Mouse (Mus musculus): Measurements from ENCODE around the gene Slc36a3.
"Not testable (repeated sequence)": the region's sequence is repeated elsewhere in the genome, so short reads cannot be mapped to it uniquely, and the experiment has no call there.

Gene Slc36a3

DNA sequence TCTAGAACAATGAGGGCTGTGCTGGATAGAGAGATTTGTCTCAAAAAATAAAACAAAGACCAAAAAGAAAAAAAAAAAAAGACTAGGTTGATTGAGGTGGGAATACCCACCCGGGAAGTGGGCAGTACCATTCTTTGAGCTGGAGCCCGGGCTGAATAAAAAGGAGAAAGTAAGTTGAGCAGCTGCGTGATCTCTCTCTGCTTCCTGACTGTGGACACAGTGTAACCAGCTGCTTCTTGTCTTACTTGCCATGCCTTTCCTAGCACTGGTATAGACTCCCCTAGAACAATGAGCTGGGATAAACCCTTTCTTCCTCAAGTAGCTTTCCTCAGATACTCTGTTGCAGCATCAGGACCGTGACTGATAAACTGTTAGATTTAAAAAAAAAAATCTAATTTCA lies 10.0 kb downstream of the Slc36a3 start:
- DNase-seq, result no peak

DNA sequence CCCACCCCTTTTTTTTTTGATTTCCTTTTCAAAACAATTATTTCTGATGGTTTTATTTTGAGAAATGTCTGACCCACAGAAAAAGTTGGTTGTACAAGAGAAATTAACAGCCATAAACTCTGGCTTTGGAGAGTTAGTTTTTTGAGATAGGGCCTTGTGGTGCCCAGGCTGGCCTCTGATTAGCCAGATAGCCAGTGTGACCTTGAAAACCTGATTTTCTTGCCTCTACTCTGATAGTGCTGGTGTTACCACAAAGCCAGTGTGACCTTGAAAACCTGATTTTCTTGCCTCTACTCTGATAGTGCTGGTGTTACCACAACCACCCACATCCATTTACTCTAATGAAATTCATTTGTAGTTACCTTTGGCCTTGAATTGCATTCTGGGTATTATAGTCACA lies 13.9 kb downstream of the Slc36a3 start:
- DNase-seq, result no peak

DNA sequence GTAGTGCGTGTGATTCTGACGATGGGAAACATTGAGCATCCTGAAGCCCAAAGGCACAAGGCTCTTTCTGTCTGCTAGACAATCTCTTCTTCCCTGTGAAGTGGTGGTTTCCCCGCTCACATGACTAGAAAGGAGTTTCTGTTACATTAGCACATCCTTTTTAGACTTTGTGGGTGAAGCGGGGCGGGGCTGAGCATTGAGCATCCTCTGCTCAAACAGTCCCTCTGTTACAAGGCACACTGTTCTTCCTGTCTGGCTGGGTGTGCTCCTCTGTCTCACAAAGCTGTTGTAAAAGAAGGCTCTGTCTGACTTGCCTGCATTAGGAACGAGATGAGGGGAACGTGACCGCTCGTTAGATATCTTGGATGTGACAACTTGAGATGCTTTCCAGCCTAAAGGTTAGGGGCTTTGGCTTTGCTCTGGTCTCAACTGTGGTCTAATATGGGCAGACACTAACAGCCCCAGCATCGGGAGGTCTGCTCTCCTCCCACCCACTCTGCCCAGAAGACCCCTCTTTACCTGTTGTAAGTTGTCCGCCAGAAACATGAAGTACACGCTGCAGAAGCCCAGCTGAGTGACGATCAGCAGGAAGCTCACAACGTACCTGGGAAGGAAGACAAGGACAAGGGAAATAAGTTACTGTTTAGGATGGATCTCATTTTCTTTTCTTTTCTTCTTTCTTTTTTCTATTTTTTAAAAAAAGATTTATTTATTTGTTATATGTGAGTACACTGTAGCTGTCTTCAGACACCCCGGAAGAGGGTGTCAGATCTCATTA lies 14.5 kb downstream of the Slc36a3 start:
- DNase-seq, result no peak

DNA sequence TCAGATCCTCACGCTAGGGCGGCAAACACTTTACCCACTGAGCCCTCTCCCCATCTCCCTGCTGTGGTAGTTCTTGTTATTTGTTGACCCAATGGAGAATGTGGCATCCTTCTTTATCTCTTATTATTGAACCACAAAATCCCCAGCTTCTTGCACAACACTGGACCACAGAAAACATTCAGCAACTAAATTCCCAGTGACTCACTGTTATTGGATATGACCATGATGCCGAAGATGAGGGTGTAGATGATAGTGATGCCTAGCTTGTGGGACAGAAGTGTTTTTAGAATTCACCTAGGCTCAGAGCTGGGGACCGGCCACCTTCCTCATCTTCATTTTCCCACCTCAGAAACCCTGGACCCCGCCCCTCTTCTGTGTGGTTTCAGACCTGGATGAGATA lies 16.6 kb downstream of the Slc36a3 start:
- DNase-seq, result no peak

DNA sequence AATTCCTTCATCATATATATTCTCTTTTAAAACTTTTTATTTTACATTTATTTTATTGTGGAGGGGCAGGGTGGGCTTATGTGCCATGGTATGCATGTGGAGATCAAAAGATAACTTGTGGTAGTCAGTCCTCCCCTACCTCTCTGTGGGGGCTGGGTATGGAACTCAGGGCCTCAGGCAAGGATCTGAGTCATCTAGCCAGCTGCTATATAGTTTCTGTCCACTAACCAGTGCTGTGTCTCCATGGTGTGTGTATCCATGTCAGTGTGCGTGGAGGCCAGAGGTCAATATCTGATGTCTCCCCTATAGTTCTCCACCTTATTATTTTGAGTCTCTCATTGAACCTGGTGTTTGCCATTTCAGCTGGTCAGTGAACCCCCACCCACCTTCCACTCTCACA lies 17.1 kb downstream of the Slc36a3 start:
- DNase-seq, result no peak

DNA sequence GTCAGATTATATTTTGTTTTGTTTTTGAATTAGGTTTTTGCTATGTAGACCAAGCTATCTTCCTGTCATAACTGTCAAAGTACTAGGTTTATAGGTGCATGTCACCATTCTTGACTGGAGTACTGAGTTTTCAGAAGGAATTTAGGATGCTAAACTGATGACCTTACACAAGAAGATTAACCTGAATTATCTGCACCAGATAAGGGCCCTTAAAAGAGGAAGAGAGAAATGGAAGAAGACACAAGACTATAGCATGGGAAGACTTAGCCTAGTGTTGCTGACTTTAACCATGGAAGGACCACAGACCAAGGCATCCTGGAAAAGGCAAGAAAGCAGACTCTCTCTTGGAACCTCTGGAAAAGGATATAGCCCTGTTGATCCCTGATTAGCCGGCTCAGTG lies 18.3 kb downstream of the Slc36a3 start:
- DNase-seq, result no peak

DNA sequence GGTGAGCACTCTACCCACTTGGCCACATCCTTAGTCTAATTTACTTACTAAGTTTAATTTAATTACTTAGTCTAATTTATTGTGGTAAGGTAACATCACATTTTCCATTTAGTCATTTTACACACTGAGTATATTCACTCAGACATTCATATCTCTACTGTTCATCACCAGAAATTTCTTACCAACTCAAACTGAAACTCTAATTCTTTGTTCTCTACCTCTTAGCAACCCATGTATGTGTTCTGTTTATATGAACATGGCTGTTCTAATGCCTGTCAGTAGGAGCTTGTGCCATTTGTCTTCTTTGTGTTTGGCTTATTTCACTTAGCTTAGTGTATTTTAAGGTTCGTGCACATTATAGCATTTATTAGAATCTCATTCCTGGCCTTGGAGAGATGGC lies 19.6 kb downstream of the Slc36a3 start:
- DNase-seq, result no peak

- no peak for DNase-seq
These were observed 20.3 kb downstream of the Slc36a3 start for GRCm38 (mm10) chr11:55131077-55131742.

GRCm38 (mm10) chr11:55128411-55128810 lies 23.1 kb downstream of the Slc36a3 start:
- no peak for DNase-seq

DNA sequence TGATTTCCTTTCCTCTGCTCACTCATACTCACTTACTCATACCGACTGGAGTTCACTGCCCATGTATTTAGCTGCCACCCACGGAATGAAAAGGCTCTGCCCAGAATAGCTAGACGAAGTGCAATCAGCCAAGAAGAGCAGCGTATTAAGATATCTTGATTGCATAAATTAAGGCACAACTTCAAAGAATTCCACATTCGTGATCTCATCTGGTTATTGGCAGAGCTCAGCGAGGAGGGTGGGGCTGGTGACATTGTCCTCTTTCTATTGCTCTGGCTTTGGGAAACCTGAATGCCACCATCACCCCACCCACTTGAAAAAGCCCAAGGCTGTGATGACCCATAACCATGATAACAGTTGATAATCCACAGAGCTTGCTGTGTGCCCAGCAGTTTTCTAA lies 23.6 kb downstream of the Slc36a3 start:
- DNase-seq, result no peak

GRCm38 (mm10) chr11:55126663-55127062 lies 24.8 kb downstream of the Slc36a3 start:
- DNase-seq, result no peak

- DNase-seq, result no peak
These were observed 30.1 kb downstream of the Slc36a3 start for GRCm38 (mm10) chr11:55121430-55121829.

GRCm38 (mm10) chr11:55120821-55121271 lies 30.7 kb downstream of the Slc36a3 start:
- DNase-seq, result no peak

DNA sequence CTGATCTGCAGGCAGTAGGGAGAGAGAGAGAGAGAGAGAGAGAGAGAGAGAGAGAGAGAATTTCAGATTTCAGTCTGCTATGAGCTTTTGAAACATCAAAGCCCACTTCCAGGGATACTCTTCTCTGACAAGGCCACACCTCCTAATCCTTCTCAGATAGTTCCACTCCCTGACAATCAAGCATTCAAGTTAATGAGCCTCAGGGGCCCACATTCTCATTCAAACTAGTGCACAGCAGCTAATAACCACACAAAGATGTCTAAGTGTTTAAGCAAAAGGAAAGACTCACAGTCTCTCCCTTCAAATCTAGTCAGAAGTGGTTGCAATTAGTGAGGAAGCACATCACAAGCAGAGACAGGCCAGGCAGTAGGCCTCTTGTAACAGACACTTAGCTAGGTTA lies 31.2 kb downstream of the Slc36a3 start:
- DNase-seq, result no peak

DNA sequence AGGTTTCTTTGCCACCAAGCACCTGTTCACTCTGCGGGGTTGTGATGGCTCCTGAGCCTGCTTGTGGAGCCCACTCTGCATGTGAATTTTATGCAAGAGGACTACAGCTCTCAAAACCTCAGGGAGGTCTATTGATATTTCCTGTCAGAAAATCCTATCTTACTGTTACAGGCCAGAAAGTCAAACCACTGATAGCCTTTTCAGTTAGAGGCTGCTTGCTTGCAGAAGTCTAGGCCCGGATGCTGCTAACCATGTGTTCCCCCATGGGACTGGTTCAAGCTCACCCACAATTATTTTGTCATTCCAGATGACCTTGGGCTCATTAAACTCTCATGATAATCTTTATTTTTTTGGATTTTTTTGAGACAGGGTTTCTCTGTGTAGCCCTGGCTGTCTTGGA lies 34.5 kb downstream of the Slc36a3 start:
- DNase-seq, result no peak

DNA sequence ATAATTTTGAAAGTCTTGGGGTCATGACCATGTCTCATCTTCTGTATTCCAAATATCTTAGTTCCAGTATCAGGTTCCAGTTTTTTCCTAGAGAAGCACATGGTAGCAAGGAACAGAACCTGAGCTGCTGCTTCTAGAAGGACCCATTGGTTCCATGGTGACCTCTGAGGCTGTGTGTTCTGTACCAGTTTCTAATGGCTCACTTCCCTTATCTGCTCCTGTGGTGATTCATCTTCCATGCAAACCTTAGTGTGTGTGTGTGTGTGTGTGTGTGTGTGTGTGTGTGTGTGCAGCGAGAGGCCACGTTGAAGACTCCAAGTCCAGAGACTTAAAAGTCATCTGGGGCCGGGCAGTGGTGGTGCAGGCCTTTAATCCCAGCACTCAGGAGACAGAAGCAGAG lies 35.5 kb downstream of the Slc36a3 start:
- no peak for DNase-seq

- DNase-seq, result no peak
These were observed 37.2 kb downstream of the Slc36a3 start for GRCm38 (mm10) chr11:55114291-55114690.

DNA sequence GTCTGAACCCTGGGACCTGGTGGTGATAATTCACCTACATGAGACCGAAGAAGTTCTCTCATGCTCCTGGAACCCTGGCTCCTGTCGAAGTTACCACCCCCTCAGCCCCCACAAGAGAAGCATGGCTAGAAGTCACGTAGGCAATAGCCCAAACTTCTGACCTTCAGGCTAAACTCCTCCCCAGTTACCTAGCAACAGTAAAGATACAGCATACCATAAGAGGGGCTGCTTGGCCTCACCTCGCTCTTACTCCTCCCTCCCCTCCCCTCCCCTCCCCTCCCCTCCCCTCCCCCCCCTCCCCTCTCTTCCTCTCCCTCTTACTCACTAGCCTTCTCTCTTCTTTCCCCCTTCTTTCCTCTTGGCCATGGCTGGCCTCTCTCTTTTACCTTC lies 37.7 kb downstream of the Slc36a3 start:
- not testable (repeated sequence) for DNase-seq

DNA sequence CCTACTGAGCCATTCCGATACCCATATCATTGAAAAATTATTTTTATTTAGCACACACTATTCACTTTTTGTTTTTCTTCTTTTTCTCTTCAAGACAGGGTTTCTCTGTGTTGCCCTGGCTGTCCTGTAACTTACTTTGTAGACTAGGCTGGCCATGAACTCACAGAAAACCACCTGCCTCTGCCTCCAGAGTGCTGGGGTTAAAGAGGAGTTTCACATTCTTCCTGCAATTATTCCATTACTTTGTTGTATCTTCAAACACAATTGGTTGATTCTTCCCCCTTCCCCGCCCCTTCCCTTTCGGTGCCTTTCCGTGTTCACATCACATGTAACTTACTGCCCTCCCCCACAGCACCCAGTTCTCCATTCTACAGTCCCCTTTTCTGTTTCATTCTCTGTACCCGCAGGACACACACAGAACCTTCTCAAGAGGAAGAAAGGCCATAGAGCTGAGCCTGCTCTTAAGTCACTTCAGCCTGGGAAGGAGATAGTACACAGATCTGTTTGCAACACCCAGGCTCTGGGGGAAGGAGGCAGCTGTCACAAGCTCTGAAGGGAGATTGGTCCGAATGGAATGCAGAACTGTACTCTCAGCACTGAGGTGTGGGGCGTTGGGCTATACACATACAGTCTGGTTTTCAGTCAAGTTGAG lies 38.2 kb downstream of the Slc36a3 start:
- peak in 1 of 2 experiments; percentile 27 for DNase-seq

GRCm38 (mm10) chr11:55110566-55111169 lies 40.8 kb downstream of the Slc36a3 start:
- DNase-seq, result peak; percentile 60 to 73

DNA sequence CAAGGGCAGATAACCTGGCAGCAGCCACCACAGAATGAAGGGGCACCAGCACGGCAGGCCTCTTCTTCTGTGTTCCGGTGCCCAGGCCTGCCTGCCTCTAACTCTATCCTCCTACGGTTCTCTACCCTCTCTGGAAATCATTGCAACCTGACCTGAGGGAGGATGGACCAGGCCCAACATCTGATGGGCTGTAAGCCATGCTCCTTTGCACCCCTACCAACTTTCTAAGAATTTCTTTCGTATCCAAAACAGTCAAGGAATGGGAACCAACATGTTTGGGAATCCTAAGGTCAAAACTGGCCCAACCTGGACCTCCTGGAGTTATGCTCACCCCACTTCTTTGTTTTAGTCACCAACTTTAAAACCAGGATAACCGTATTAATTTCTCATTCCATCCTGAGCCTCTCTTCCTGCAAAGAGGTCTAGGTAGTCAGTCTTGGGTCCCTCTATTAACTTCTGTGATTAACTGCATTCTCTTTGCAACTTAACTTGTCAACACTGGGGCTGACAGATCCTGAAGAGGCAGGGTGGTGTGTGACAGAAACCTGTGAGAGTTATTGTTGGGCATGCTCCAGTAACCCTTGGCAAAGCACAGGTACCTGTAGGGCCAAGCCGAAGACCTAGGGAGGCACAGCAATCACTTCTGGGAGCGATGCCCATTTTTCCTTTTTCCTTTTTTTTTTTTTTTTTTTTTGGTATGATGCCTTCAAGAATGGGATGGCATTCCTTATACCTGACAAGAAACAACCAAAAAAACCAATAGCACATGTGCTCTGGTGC lies 41.8 kb downstream of the Slc36a3 start:
- no peak for DNase-seq

DNA sequence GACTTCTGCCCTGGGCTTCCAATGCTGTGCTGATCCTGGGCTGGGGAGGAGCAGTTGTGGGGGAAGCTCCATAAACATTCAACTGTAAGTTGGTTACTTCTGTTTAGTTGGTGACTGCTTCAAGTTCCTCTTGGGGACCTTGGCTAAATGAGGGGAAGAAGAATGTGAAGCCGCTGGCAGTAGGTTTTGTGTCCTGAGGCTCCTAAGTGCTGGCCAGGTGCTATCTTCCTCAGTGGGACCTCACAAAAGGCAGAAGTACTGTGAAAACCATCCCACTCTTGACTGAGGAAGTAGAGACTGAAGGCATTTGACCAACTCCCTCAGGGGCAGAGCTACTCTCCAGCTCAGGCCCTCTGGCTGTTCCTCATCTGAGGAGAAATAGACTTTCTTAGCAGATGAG lies 44.9 kb downstream of the Slc36a3 start:
- DNase-seq, result no peak

- peak in 1 of 2 experiments; percentile 13 for DNase-seq
These were observed 46.1 kb downstream of the Slc36a3 start for GRCm38 (mm10) chr11:55105389-55105788.

Data from kidney, postnatal 4 days (tissue).